Mouse (Mus musculus) frontal cortex, postnatal 14 days (tissue): ENCODE results near the gene Slco2a1.

Experiments used
- DNase-seq, 2 experiments: peaks; one replicate each; pipeline ENCODE4 v3.0.0; 2022; ENCODE audit warnings: low spot score in 2 of 2

Gene Slco2a1

GRCm38 (mm10) chr9:103117951-103118350 is 129.4 kb downstream of the Slco2a1 start:
- DNase-seq: no peak

DNA sequence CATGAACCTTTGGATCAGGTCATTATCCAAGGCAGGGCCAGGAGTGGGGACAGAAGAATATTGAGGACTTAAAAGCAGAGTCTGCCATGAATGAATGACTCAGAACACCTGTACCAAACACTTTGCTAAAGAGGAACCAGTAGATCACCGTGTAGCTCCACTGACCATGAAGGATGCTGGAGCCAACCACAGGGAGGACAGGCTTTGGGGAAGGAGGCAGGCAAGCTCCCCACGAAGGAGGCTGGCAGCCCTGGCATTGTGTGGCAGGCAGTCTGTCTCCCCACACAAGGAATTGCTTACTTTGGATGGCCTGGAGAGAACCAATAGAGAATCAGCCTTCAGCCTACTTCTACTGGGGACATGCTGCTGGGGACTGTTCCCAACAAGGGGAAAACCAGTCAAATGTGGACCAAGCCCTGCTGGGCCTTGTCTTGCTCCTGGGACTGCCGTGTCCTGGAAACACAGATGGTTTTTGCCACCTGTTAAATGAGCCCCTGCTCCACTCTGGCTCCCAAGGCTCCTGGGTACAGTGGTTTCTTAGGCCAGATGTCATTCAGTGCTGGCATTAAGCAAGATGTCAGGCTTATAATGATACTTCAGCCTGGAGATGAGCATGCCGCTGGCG is 130.3 kb downstream of the Slco2a1 start:
- no peak for DNase-seq

GRCm38 (mm10) chr9:103119781-103120180 is 131.3 kb downstream of the Slco2a1 start:
- no peak for DNase-seq

DNA sequence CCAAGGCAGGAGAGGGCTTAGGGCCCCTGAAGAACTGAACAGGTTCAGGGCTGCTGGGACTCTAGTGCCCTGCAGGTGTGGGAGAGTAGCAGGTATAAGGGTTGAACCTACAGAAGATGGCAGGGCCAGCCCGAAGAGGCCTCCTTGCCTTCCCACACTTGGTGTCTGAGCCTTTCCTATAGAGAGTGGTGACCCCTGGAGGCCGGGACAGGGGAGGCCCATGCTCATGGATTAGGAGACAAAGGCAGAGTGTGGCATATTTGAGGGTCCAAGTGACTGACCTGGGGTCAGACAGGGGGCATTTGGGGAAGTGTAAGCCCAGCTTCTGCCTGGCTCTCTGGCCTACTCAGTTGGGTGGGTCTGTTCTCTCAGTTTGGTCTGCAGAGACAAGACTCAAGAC is 131.7 kb downstream of the Slco2a1 start:
- no peak for DNase-seq

DNA sequence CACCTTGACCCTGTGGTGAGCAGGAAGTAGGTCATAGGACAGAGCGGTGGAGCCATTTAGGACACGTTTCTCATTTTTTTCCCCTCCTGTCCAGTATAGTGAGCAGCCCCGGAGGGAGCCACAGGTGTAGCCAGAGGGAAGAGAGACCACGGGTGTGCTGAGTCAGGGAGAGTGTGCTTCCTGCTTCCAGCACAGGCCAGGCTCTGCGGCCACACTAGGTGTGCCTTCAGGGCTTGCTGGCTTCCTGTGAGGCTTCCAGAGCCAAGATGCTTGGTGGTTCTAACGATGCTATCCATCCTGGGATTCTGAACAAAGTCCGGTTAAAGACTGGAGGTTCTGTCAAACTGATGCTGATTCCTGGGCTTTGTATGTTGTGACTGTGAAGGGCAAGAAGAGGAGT is 133.0 kb downstream of the Slco2a1 start:
- no peak for DNase-seq

- DNase-seq: no peak
Observed at GRCm38 (mm10) chr9:103124746-103125145, 136.2 kb downstream of the Slco2a1 start.

DNA sequence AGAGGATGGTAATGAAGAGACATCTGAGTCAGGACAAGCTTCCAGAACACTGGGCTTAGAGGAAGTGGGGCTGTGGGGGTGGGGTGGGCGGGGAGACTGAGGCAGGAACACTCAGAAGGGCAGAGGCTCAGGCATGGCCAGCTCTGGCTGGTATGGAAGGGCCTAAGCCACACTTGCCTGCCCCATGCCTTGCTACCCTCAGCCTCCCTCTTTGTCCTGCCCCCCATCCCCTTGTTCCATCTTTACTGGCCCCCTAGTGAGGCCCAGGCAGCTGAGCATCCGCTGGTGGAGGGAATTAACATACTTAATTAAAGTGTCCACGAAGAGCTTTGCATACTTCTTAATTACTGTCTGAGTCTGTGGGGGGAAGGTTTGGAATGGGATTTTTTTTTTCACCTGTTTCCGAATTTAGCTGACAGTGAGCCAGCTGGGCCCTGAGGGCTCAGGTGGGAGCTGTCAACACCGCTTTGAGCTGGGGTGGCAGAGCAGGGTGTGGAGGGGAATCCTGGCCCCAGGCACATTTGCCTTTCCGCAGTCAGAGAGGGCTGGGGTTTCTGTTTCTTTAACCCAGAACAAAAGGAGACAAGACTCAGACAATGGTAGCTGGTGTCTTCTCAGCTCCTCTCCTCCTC is 145.1 kb downstream of the Slco2a1 start:
- DNase-seq: no peak

DNA sequence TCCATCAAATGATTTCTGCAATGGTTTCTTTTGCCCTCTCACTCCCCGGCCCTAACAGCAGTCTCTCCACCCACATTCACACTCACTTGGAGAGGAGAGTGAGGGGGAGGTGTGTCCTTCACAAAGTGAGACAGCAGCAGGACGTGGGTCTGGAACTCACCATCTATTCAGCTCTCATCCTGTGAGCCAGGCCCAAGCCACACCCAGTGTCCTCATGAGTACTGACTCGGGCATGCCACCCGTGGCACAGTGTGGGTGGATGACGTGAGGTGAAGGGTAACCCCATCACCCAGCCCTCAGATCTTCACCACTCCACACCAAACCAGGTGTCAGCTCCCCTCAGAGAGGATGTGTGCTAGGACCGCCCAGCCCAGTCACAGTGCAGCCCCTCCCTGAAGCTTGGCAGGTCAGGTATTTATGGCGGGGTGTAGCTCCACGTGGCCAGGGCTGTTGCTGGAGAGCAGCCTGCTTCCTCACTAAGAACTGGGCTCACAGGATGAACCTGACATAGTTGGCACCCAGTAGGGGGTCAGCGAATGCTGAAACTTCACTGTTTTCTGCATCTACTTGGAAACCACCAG is 146.0 kb downstream of the Slco2a1 start:
- no peak for DNase-seq

- DNase-seq: no peak
Observed at GRCm38 (mm10) chr9:103139481-103139880, 151.0 kb downstream of the Slco2a1 start.

GRCm38 (mm10) chr9:103140384-103140783 is 151.9 kb downstream of the Slco2a1 start:
- no peak for DNase-seq

- no peak for DNase-seq
Observed at GRCm38 (mm10) chr9:103141266-103141665, 152.8 kb downstream of the Slco2a1 start.

DNA sequence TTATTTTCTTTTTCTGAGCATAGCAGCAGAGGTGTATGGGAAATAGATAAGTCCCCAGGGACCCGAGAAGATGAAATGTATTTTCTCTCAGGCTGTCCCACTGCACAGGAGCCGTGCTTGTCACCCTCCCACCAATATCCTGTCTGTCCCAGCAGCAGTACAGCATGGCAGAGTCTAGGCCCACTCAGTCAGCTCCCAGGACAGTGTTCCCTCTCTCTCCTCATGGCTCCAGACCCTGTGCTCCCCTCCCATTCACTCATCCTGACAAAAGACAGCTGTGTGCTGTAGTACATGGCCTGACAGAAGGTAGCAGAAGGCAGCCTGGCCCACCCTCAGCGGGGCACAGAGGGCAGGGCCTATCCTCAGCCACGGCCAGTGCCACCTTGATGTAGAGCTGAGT is 155.4 kb downstream of the Slco2a1 start:
- DNase-seq: no peak

DNA sequence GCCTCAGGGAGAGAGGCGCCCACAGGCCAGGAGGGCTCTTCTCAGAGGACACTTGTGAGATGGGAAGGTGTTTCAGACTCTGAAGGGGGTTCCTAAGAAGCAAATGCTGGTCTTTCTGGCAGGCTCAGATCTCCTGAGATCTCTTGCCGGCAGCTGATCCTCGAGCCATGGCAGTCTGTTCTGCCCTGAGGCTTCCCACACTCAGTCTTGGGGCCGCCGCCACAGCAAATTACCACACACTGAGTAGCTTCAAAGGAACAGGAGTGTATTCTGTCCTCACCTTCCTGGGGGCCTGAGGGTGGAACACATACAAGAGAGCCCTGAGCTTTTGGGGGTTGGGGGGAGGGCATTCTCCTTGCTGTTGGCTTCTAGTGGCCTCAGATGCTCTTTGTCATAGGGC is 156.8 kb downstream of the Slco2a1 start:
- DNase-seq: no peak
